Mouse (Mus musculus) adrenal gland, adult 8-10 months (tissue): ENCODE measurements around the gene Nasp. TPM values are rescaled to one million over a fixed set of nuclear protein-coding genes. Genes with fewer than 3 reads are reported as not detected.

Source experiments
- DNase-seq: peaks from one replicate; pipeline ENCODE4 v3.0.0; 2022
- total RNA-seq, 4 experiments: library from RNA; stranded (reverse); gene quantifications; 2 replicates each; pipeline ENCODE4 v1.2.4; 2022

The Nasp gene
- total RNA-seq, 4 experiments from 2014 or later = 20.6 to 24.4 (median 22.7) TPM

DNA sequence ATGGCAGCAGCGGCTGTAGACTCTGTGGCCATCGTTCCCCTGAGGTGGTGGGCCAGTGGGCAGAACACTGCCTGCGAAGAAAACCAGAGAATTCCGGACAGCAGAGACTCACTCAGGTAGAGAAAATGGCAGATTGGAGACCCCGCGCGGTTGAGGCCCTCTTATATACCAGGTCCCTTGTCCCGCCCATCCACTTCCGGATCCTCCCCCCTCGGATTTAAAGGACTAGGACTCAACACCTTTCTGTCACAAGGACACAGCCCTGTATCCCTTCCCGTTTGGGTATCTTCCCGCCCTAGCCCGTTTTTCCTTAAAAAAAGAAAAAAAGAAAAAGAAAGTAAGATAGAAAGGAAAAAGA, 403 bp downstream of the Nasp start:
- DNase-seq = peak; percentile 85

DNA sequence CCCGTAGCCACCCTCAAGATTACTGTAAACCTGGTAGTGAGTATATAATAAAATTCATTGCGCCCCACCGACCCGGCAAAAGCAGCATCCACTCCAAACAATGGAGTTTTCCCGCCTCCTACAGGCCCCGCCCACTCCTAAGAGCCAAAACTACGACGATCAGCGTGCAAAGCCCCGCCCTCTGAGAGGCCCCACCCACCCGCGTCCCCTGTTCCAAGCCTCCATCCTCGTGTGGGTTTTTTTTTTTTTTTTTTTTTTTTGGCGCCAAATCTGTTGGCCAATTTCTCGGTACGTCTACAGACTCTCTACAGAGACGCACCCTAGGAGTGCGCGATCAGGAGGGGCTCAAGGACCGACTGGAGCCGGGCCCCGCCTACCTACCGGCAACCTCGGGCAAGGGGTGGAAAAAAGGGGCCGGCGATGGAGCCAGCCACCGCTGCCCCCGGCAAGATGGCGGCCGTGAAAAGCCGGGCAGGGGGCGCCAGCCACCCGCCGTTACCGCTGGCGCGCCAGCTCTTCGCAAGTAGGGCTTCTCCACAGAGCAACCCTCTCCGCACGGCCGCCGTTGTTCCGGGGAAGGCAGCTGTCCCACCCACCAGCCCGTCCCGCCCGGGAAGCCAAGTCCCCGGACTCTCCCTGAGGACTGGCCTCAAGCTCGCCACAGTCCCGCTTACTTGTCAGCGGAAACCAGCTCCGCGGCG, 933 bp downstream of the Nasp start:
- peak; percentile 68 for DNase-seq

DNA sequence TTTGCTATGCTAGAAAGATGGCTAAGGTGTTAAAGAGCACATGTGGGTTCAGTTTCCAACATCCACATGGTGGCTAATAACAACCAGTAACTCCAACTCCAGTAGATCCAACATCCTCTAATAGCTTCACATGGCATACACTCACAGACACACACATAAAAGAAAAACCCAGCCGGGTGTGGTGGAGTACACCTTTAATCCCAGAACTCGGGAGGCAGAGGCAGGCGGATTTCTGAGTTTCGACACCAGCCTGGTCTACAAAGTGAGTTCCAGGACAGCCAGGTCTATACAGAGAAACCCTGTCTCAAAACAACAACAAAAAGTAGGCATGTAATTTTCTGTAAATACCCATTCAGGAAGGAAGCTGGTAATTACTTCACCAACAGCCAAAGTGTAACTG, 2.9 kb downstream of the Nasp start:
- no peak for DNase-seq

DNA sequence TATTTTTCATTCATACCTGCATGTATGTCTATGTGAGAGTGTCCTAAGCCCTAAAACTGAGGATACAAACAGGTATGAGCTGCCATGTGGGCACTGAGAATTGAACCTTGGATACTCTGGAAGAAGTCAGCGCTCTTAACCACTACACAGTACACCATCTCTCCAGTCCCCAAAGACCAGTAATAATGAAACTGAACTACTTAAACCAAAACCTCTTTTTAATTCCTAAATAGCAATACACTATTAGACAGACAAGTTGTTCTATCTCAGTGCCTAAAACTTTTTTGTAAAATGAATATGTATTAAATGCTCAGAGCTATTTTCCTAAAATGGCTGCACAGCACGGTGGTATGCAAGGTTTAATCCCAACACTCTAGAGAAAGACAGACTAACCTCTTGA, 12.5 kb downstream of the Nasp start:
- DNase-seq = no peak

DNA sequence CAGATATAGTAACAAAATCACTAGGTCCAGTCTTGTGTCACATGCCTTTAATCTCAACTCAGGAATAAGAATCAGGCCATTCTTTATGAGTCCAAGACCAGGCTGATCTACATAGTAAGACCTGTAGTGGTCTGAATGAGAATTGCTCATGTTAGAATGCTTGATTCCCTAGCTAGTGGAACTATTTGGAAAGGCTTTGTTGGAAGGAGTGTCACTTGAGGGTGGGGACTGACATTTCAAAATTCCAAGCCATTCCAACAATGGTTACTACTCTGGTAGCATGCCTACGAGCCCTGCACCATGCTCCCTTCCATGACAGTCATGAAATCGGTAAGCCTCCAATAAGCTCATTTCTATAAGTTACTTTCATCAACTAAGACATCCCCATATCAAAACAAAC, 15.1 kb downstream of the Nasp start:
- DNase-seq = no peak

DNA sequence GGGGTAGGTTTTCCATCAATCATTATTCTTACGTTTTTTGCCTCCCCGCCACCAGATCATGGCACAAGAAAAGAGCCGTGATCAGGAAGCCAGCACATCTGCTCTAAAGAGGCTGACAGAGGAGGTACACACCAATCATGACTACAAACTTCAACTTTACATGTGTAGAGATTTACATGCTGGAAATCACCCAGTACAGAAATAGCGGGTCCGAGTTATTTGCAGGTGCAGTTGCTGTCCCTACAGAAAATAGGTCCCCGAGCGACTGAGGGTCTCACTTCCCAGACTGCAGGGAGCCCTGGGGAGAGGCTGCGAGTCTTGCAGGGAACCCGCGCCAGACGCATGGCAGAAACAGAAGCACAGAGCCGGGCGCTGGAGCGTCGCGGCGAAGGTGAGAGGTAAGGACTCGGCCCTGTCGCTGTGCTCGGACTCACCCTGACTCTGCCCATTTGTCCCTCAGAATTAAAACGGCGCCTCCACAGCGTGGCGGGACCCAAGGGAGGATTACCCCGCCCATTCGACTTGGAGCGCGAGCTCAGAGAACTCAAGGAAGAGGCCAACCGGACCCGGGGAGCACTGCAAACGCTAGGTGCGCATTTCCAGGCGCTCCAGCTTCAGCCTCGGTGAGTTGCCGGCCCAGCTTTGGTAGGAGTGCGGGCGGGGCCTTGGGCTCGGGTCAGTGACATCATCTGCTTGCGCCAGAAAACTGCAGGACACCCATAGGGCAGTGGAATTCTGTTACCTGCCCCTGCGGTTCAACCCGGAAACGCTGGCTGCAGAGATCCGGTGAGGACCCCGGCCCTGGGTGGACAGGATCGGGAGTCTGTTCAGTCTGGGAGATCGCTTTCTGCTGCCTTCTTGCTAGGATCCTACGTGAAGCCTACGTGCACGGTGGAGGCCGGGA, 30.5 kb downstream of the Nasp start:
- peak; percentile 91 for DNase-seq

DNA sequence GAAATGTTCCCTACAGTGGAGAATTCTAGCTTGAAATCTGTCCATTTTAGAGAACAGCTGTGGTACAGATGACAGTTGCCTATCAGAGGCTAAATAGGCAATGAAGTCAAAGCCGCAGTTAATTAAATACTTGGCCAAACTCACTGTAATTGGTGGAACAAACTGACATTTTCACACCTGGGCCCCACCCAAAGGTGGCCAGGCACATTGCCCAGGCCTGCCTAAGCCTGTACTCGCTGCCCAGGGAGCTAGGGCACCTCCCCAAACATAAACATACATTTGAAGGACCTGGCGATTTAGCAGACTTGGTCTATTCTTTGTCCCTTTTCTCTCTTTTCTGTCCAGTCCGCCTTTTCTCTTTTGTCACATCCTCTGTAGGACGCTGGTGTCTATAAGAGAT, 31.4 kb downstream of the Nasp start, which contains the start of gene Ccdc17:
Gene Ccdc17 (plus strand): TSS at position 276 of the 400 bp plus-strand sequence.
- DNase-seq = no peak

DNA sequence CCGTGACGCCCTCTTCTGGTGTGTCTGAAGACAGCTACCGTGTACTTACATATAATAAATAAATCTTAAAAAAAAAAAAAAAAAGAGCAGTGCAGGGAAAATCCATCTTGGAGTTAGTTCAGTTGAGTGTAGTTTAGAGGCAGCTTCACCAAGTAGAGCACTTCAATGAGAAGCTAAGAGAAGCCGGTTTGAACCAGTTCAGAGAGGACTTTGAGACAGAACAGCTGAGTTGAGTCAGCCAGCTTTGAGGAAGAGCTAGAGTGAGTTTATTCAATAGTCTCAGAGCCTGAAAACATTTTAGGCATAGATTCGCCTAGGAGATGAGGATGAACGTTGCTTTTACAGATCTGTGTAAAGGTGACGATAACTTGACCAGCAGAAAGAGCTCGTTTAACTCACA, 31.9 kb downstream of the Nasp start:
- no peak for DNase-seq

DNA sequence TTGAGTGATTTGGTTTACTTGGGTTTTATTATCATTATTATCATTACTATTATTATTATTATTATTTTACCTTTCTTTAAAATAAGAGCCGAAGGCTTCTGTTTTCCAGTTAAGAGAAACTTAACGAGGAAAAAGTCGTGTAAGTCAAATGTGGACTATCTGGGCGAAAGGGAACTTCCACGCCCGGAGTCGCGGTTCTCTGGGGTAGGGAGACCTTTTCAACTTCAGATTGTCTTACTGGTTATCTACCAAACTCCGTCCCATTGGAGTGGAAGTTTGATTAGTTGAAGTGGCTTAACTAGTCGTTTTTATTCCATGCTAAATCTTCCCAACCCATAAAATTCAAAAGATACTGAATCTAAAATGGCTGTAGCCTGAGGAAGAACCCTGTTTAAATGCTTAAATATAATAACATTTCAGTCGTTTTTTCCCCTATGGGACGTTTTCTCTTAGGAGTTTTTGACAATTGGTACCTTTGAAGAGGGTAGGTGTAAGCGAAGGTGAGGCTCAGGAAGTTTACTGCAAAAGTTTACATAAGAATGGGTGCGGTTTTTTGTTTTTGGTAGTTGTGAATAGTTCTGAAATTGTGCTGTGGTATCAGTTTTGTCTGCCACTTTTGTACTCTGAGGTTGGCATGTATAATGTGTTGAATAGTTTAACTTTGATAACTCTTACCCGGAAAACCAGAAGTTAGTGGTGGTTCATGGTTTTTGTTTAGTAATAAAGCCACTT, 69.4 kb downstream of the Nasp start:
- no peak for DNase-seq

DNA sequence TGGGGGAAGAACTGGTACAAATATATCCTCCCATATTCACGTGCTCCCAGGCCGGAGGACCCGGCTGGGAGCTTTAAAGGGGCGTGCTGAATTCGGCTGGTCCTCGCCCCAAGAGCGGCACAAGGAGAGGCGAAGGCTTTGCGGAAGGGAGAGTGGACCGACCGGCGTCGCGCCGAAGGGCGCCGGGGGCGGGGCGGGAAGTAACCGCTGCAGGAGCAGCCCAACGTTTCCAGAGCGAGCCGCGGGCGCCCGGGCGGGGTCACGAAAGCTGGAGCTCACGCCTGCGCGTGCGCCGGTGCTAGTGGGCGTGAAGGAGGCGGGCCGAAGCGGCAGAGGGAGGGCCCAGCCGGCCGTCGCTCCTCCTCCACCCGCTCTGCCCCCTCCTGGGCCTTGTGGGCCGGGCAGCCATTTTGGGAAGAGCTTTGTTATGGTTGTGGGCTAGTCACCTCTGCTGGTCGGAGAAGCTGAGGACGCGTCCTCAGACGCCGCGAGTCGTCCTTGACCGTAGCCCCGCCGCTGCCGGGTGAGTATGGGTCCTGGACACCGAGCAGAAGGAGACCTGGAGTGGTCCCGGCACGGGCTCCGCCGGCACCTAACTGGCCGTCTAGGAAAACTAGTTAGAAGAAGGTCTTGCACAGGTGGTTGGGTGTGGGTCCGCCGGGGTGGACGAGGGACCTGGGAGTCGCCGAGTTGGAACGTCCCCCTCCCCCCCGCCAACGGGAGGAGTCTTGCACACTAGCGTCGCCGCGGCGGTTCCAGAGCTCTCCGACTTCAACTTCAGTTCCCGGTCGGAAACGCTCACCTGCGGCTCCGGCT, 70.2 kb downstream of the Nasp start, which contains the start of gene Gpbp1l1:
Gene Gpbp1l1 (plus strand): TSS at position 353 of the 816 bp plus-strand sequence.
- peak; percentile 97 for DNase-seq

DNA sequence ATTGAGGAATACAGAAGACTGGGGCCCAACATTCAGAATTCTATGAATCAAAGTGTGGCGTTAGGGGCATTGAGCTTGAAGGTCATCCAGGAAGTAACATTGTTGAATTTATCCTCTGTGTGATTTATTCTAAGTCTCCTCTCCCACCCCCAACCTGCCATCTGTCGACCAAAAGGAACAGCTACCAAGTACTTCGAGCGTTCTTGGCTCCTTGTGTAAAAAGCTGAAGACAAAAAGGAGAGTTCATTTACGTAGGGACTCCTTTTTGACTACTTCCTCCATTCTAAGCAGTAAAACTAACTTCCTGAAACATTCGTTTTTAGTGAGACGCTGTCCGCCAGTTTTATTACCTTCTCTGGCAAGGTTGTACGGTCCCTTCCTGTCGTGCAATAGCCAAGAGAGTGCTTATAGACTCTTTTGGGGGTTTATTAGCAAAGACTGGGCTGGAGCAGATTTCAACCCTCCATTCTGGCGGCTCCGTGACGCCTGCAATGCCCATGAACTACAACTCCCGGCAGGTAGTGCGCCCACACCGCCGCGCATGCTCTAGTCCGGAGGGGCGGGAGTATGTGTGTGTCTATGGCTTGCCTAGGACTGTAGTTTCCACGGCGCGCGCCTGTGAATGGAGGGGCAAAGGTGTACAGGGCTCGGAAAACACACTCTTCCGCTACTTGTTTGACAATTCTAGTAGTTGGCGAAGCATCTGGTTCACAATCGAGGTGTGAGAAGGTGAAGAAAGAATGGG, 71.0 kb downstream of the Nasp start:
- peak; percentile 93 for DNase-seq

DNA sequence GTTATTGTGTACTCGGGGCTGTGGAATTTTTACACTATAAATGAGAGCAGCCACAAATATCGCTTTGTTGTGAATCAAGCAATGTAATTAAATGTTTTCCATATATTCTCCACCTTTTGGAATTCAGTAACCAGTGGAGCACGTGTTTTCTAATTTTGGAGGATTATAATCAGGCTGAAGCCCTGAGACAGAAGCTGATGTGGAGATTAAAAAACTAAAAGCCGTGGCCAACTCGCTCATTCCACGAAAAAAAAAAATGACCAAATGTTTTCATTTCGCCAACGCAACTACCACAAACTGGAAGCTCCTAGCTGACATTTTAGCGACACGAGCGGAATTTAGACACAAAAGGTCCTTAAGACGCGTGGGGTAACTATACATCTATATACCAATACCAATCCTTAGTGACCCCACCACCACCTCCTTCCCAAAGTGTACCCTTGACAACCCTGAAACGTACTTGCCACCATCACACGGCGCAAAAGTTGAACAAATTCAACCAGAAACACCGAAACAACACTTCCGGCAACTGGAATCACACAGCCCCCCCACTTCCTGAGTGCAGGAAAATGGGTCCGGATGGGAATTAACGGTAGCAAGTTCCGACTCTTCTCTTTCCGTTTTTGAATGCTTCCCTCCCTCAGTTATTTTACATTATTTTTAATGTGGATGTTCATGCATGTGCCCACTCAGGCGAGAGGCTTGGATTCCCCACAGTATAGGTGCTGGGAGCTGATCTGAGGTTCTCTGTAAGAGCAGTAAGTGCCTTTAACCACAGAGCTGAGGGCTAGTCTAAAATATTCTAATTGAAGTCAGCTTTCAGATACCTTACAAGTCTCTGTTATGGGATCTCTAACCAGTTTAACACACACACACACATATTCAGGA, 72.1 kb downstream of the Nasp start, which contains the start of gene Tmem69:
Gene Tmem69 (minus strand): TSS at position 524 of the 888 bp plus-strand sequence.
- peak; percentile 71 for DNase-seq

DNA sequence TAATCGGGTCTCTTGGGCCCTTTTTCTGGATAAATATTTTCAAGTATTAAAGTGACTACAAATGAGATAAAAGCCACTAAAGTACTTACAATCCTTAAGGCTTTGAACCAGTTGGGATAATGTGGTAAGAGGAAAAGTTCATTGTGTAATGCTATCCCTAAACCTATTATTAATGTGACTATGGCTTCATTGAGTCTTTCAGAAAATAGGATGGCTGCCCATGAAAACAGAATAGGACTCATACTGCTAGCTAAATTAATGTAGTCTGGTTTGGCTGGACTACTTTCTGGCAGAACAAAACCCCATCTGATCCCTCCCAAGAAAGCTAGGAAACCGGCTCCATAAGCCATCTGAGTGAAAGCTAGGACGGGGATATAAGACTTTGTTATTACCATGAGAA, 74.7 kb downstream of the Nasp start:
- no peak for DNase-seq

Other genes with a start within 250 kb of the Nasp start
- gene Mast2, start 163.8 kb downstream of the Nasp start, total RNA-seq = 10 to 100 TPM; 34.5 to 54.7 (median 45.6) TPM
- 10 to 100 TPM; 22.1 to 23.2 (median 22.2) TPM for gene Ipp, start 120.4 kb downstream of the Nasp start, total RNA-seq
- 10 to 100 TPM; 16.1 to 29.8 (median 21.6) TPM for gene Tmem69, start 72.0 kb downstream of the Nasp start, total RNA-seq
- gene Gpbp1l1, start 70.3 kb downstream of the Nasp start, total RNA-seq = 10 to 100 TPM; 68.8 to 86.0 (median 75.5) TPM
- gene Ccdc17, start 31.3 kb downstream of the Nasp start, total RNA-seq = 10 to 100 TPM in 3 of 4 experiments, 1 to 10 TPM in 1; 10.0 to 22.7 (median 17.9) TPM
- gene Akr1a1, start 23.7 kb upstream of the Nasp start, total RNA-seq = 1,000 to 10,000 TPM in 1 of 4 experiments, 100 to 1,000 TPM in 3; 829 to 1,005 (median 899) TPM
- 100 to 1,000 TPM; 514 to 868 (median 646) TPM for gene Prdx1, start 57.6 kb upstream of the Nasp start, total RNA-seq
- 10 to 100 TPM; 29.5 to 35.2 (median 31.7) TPM for gene Mmachc, start 80.5 kb upstream of the Nasp start, total RNA-seq
- 10 to 100 TPM; 17.2 to 34.6 (median 20.9) TPM for gene Ccdc163, start 80.6 kb upstream of the Nasp start, total RNA-seq
- 1 to 10 TPM; 4.9 to 6.8 (median 6.7) TPM for gene Tesk2, start 93.0 kb upstream of the Nasp start, total RNA-seq
- gene Toe1, start 179.7 kb upstream of the Nasp start, total RNA-seq = 10 to 100 TPM; 22.0 to 25.3 (median 22.4) TPM
- gene Mutyh, start 179.8 kb upstream of the Nasp start, total RNA-seq = 10 to 100 TPM in 1 of 4 experiments, 1 to 10 TPM in 3; 3.5 to 15.4 (median 6.8) TPM
- 1 to 10 TPM; 1.6 to 3.4 (median 3.0) TPM for gene Hpdl, start 193.8 kb upstream of the Nasp start, total RNA-seq
- 1 to 10 TPM; 4.9 to 7.2 (median 5.6) TPM for gene Zswim5, start 249.4 kb upstream of the Nasp start, total RNA-seq